Mouse (Mus musculus): ENCODE results near the gene Gm47283. TPM values are rescaled to one million over a fixed set of nuclear protein-coding genes. Genes with fewer than 3 reads are reported as not detected.
"Not testable (repeated sequence)": the region's sequence is repeated elsewhere in the genome, so short reads cannot be mapped to it uniquely, and the experiment has no call there.

Gene Gm47283
- polyA plus RNA-seq, 1 experiment from 2014 or later: not detected

- not testable (repeated sequence) for H3K4me3 ChIP-seq (ENCODE audit: low read length); H3K27me3 ChIP-seq (replicated peaks; ENCODE audit: control insufficient read depth, insufficient read depth, low read length); H3K4me2 ChIP-seq (ENCODE audit: low read length); H3K27ac ChIP-seq (ENCODE audit: low read depth, low read length); H3K9ac ChIP-seq (ENCODE audit: low read depth, low read length); H3K4me1 ChIP-seq (ENCODE audit: control insufficient read depth, insufficient read depth, low read depth, low read length)
- Histone ChIP-seq H3K36me3 (ENCODE audit: control insufficient read depth, insufficient read depth, low read length) (peaks cover 28% of the 10 kb centered on the region), H3K9me3 (ENCODE audit: control insufficient read depth, low read length) (peaks cover 46% of the 10 kb centered on the region)
- peak; percentile 60 for ATAC-seq
- 77% methylated on average over 38 of the region's 38 CpGs for WGBS
Observed at GRCm38 (mm10) chrY:90741006-90741405, 43.5 kb upstream of the Gm47283 start.

DNA sequence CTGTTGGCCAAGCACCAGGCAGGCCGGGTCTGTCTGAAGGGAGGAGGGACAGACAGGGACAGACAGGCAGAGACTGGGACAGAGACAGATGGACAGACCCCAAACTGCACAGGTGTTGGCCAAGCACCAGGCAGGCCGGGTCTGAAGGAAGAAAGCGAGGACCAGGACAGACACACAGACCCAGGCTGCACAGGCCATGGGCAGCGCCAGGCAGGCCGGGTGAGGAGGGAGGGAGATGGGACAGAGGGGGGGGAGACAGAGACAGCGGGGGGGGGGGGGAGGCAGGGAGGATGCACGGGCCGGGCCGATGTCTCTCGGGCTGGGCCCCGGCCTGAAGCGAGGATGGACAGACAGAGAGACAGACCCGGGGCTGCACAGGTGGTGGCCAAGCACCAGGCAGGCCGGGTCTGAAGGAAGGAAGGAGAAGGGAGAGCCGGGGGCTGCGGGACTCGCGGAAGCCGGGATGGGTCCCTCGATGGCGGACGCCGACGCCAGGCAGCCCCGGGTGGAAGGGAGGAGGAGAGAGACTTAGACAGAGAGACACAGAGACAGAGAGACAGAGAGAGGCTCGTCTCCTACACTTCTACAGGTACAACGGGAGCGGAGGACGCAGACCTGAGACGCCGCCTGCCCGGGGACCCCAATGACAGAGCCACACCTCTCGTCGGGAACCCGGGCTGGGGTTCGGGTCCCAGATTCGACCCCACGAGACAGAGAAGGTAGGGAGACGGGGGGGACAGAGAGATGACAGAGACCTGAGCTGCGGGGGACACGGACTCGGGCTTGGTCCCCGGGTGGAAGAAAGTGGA is 42.9 kb upstream of the Gm47283 start:
- peak; percentile 46 for ATAC-seq
- not testable (repeated sequence) for H3K27me3 ChIP-seq (replicated peaks; ENCODE audit: control insufficient read depth, insufficient read depth, low read length); H3K9ac ChIP-seq (ENCODE audit: low read depth, low read length); H3K4me3 ChIP-seq (ENCODE audit: low read length); H3K27ac ChIP-seq (ENCODE audit: low read depth, low read length); H3K4me1 ChIP-seq (ENCODE audit: control insufficient read depth, insufficient read depth, low read depth, low read length); H3K4me2 ChIP-seq (ENCODE audit: low read length)
- peaks cover 28% of the 10 kb centered on the region for H3K36me3 ChIP-seq (ENCODE audit: control insufficient read depth, insufficient read depth, low read length)
- peaks cover 46% of the 10 kb centered on the region for H3K9me3 ChIP-seq (ENCODE audit: control insufficient read depth, low read length)
- WGBS: 84% methylated on average over 43 of the region's 43 CpGs

DNA sequence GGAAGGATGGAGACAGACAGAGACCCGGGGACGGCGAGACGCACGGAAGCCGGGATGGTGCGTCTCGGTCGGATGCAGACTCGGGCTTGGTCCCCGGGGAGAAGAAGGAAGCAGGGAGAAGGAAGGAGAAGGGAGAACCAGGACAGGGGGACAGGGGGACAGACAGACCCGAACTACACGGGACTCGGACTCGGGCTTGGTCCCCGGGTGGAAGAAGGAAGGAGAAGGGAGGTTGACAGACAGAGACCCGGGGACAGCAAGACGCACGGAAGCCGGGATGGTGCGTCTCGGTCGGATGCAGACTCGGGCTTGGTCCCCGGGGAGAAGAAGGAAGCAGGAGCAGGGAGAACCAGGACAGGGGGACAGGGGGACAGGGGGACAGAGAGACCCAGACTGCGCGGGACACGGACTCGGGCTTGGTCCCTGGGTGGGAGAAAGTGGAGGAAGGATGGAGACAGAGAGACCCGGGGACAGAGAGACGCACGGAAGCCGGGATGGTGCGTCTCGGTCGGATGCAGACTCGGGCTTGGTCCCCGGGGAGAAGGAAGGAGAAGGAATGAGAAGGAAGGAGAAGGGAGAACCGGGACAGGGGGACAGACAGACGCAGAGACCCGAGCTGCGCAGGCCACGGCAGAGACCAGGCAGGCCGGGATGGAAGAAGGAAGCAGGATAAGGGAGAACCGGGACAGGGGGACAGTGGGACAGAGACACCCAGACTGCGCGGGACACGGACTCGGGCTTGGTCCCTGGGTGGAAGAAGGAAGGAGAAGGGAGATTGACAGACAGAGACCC is 42.1 kb upstream of the Gm47283 start:
- ATAC-seq: peak; percentile 24
- 86% methylated on average over 49 of the region's 49 CpGs for WGBS
- not testable (repeated sequence) for H3K4me2 ChIP-seq (ENCODE audit: low read length); H3K27ac ChIP-seq (ENCODE audit: low read depth, low read length); H3K4me3 ChIP-seq (ENCODE audit: low read length); H3K4me1 ChIP-seq (ENCODE audit: control insufficient read depth, insufficient read depth, low read depth, low read length); H3K27me3 ChIP-seq (replicated peaks; ENCODE audit: control insufficient read depth, insufficient read depth, low read length); H3K9ac ChIP-seq (ENCODE audit: low read depth, low read length)
- Histone ChIP-seq H3K36me3 (ENCODE audit: control insufficient read depth, insufficient read depth, low read length) (peaks cover 28% of the 10 kb centered on the region), H3K9me3 (ENCODE audit: control insufficient read depth, low read length) (peaks cover 46% of the 10 kb centered on the region)

DNA sequence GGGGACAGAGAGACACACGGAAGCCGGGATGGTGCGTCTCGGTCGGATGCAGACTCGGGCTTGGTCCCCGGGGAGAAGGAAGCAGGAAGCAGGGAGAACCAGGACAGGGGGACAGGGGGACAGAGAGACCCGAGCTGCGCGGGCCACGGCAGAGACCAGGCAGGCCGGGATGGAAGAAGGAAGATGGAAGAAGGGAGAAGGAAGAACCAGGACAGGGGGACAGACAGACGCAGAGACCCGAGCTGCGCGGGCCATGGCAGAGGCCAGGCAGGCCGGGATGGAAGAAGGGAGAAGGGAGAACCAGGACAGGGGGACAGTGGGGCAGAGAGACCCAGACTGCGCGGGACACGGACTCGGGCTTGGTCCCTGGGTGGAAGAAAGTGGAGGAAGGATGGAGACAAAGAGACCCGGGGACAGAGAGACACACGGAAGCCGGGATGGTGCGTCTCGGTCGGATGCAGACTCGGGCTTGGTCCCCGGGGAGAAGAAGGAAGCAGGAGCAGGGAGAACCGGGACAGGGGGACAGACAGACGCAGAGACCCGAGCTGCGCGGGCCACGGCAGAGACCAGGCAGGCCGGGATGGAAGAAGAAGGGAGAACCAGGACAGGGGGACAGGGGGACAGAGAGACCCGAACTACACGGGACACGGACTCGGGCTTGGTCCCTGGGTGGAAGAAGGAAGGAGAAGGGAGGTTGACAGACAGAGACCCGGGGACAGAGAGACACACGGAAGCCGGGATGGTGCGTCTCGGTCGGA is 41.3 kb upstream of the Gm47283 start:
- H3K9ac ChIP-seq (ENCODE audit: low read depth, low read length); H3K27me3 ChIP-seq (replicated peaks; ENCODE audit: control insufficient read depth, insufficient read depth, low read length); H3K4me2 ChIP-seq (ENCODE audit: low read length); ATAC-seq; H3K4me3 ChIP-seq (ENCODE audit: low read length); H3K4me1 ChIP-seq (ENCODE audit: control insufficient read depth, insufficient read depth, low read depth, low read length); H3K27ac ChIP-seq (ENCODE audit: low read depth, low read length): not testable (repeated sequence)
- 82% methylated on average over 44 of the region's 46 CpGs for WGBS
- Histone ChIP-seq H3K9me3 (ENCODE audit: control insufficient read depth, low read length) (peaks cover 46% of the 10 kb centered on the region), H3K36me3 (ENCODE audit: control insufficient read depth, insufficient read depth, low read length) (peaks cover 28% of the 10 kb centered on the region)

DNA sequence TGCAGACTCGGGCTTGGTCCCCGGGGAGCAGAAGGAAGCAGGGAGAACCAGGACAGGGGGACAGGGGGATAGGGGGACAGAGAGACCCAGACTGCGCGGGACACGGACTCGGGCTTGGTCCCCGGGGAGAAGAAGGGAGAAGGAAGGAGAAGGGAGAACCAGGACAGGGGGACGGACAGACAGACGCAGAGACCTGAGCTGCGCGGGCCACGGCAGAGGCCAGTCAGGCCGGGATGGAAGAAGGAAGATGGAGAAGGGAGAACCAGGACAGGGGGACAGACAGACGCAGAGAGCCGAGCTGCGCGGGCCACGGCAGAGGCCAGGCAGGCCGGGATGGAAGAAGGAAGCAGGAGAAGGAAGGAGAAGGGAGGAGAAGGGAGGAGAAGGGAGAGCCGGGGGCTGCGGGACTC is 40.7 kb upstream of the Gm47283 start:
- Histone ChIP-seq H3K27ac (ENCODE audit: low read depth, low read length) (peak overlapping the region; percentile 71; the same call in 1 of the 2 replicates), H3K9ac (ENCODE audit: low read depth, low read length) (no peak overlapping the region), H3K4me3 (ENCODE audit: low read length) (no peak overlapping the region), H3K36me3 (ENCODE audit: control insufficient read depth, insufficient read depth, low read length) (peaks cover 27% of the 10 kb centered on the region), H3K9me3 (ENCODE audit: control insufficient read depth, low read length) (peaks cover 43% of the 10 kb centered on the region), H3K4me1 (ENCODE audit: control insufficient read depth, insufficient read depth, low read depth, low read length) (no peaks in the 10 kb centered on the region), H3K4me2 (ENCODE audit: low read length) (no peak overlapping the region), H3K27me3 (replicated peaks; ENCODE audit: control insufficient read depth, insufficient read depth, low read length) (no peaks in the 10 kb centered on the region)
- no peak for ATAC-seq
- WGBS: 85% methylated on average over 2 of the region's 21 CpGs

DNA sequence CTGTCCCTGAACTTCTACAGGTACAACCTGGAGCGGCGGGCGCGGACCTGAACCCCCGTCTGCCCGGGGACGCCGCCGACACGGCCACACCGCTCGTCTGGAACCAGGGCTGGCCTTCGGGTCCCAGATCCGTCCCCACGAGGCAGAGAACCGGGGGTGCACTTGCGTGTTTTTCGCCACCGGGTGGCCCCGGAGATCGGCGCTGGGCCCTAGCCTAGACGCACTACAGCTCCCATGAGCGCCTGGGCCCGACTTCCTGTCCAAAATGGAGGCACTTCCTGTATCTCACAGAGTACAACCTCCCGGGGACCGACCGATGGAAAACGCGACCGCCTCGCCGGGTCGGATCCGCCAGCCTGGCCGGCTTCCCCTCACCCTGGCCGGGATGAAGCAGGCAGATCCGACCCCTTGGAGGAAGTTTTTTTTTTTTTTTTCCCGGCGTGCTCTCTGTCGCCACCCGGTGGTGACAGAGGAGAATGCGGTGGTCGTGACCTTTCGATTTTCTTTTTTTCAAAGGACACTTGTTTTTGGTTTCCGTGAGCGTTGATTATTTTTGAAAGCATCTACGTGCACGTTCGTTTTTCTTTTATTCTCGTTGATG is 40.1 kb upstream of the Gm47283 start:
- H3K9me3 ChIP-seq (ENCODE audit: control insufficient read depth, low read length): peaks cover 36% of the 10 kb centered on the region
- peak; percentile 94 for ATAC-seq
- H3K4me1 ChIP-seq (ENCODE audit: control insufficient read depth, insufficient read depth, low read depth, low read length); H3K27me3 ChIP-seq (replicated peaks; ENCODE audit: control insufficient read depth, insufficient read depth, low read length): not testable (repeated sequence)
- H3K9ac ChIP-seq (ENCODE audit: low read depth, low read length): peak overlapping the region; percentile 49; the same call in 1 of the 2 replicates
- peak overlapping the region; percentile 45 for H3K4me2 ChIP-seq (ENCODE audit: low read length)
- 57% methylated on average over 51 of the region's 51 CpGs for WGBS
- H3K27ac ChIP-seq (ENCODE audit: low read depth, low read length): peak overlapping the region; percentile 71
- peak overlapping the region; percentile 33 for H3K4me3 ChIP-seq (ENCODE audit: low read length)
- peaks cover 20% of the 10 kb centered on the region for H3K36me3 ChIP-seq (ENCODE audit: control insufficient read depth, insufficient read depth, low read length)

DNA sequence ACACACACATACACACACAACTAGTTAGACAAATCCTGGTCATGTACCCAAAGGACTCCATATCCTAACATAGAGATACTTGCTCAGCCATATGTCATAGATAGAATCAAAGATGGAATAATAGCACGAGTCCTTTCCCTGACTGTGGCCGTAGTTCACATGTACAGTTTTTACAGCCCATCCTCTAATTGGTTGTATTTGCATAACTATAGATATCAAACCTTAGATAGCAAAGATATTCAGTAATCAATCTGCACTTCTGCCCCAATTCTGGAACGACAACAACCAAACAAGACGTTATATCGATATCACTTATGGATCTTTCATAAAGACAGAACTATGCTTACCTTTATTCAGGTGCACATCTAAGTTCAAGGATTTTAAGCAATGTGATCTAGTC is 39.3 kb upstream of the Gm47283 start:
- not testable (repeated sequence) for H3K4me2 ChIP-seq (ENCODE audit: low read length); H3K27me3 ChIP-seq (replicated peaks; ENCODE audit: control insufficient read depth, insufficient read depth, low read length); H3K27ac ChIP-seq (ENCODE audit: low read depth, low read length); H3K4me3 ChIP-seq (ENCODE audit: low read length); H3K4me1 ChIP-seq (ENCODE audit: control insufficient read depth, insufficient read depth, low read depth, low read length); ATAC-seq; H3K9ac ChIP-seq (ENCODE audit: low read depth, low read length)
- WGBS: 95% methylated on average over 5 of the region's 5 CpGs
- Histone ChIP-seq H3K9me3 (ENCODE audit: control insufficient read depth, low read length) (peaks cover 29% of the 10 kb centered on the region), H3K36me3 (ENCODE audit: control insufficient read depth, insufficient read depth, low read length) (peaks cover 14% of the 10 kb centered on the region)

GRCm38 (mm10) chrY:90754721-90755120 is 29.8 kb upstream of the Gm47283 start, which contains the start of gene Gm21860:
TSS of gene Gm21860 (minus strand) at chrY:90754821.
- H3K4me1 ChIP-seq (ENCODE audit: control insufficient read depth, insufficient read depth, low read depth, low read length); H3K4me3 ChIP-seq (ENCODE audit: low read length); ATAC-seq; H3K9me3 ChIP-seq (ENCODE audit: control insufficient read depth, low read length); H3K27ac ChIP-seq (ENCODE audit: low read depth, low read length); H3K9ac ChIP-seq (ENCODE audit: low read depth, low read length); H3K27me3 ChIP-seq (replicated peaks; ENCODE audit: control insufficient read depth, insufficient read depth, low read length); H3K4me2 ChIP-seq (ENCODE audit: low read length); H3K36me3 ChIP-seq (ENCODE audit: control insufficient read depth, insufficient read depth, low read length): not testable (repeated sequence)
- WGBS: no CpG with 5 or more reads among the region's 8 CpGs
